Mouse (Mus musculus): ENCODE measurements at regions not wholly inside any gene's neighbourhood (a gene's known extent, or its start where the extent isn't known, plus 50 kb on each side); places are given as distances from the start of the nearest gene placed in this dataset.

DNA sequence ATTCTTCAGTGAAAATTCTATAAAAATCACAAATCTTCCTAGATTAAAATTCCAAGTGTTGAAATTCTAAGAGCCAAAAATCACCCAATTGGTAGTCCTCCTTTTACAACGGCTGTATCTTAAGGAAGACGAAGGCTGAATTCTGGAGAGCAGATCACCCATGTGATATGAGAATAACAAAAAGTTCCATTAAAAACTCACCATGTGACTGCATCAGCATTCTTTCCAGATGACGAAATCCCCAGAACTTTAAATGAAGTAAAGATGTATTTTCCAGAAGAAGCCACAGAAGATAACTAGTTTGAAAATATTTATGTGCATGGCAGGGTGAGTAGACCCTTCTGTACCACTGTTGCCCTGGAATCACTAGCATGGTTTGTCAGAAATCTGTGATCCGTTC lies 723.5 kb downstream of the Gm826 start:
- ATAC-seq (ENCODE audit: extremely low read depth, insufficient number of reproducible peaks, low FRiP score, poor library complexity, severe bottlenecking), result no peak
- no peak for DNase-seq (ENCODE audit: low spot score)
- H3K4me1 ChIP-seq (ENCODE audit: insufficient read depth, low read depth, low read length), result no peaks in the 10 kb centered on the region

DNA sequence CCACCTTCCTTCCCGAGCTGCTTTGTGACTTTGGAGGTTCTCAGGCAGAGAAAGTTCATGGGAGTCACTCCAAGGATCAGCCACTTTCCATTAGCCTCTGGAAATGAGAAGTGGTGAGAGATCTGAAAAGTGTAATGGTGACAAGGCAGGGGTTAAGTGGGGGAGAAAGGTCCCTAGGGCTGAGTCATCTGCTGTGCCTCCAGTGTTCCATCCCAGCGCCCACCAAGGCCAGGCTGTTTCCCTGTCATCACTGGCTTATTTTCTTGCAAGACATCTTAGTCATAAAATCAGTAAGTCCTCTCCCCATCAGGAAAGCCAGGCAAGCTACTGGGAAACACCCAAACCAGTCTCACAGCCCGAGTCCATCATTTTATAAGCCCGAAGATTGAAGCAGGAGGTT lies 717.3 kb downstream of the Gm826 start:
- no peaks in the 10 kb centered on the region for H3K27me3 ChIP-seq (ENCODE audit: insufficient read depth, low read length)
- no peaks in the 10 kb centered on the region for H3K4me1 ChIP-seq (ENCODE audit: insufficient read depth, low read depth, low read length)
- no peaks in the 10 kb centered on the region for H3K36me3 ChIP-seq (replicated peaks)
- no peak overlapping the region for H3K4me3 ChIP-seq (ENCODE audit: low read depth, low read length)
- ATAC-seq (ENCODE audit: extremely low read depth, insufficient number of reproducible peaks, low FRiP score, poor library complexity, severe bottlenecking), result no peak
- H3K9me3 ChIP-seq (replicated peaks), result peaks cover 16% of the 10 kb centered on the region
- no peak for TF ChIP-seq GATA2 (IDR thresholded peaks at IDR 0.05; ENCODE audit: borderline replicate concordance, low read depth, low read length)
- no peak for TF ChIP-seq GATA1 (IDR thresholded peaks at IDR 0.05; ENCODE audit: borderline replicate concordance, low read length)
- no peak for TF ChIP-seq TAL1 (conservative IDR thresholded peaks at IDR 0.05; ENCODE audit: low read depth, low read length)
- TF ChIP-seq CTCF (IDR thresholded peaks at IDR 0.05; ENCODE audit: low read depth, low read length), result no peak
- no peak for TF ChIP-seq POLR2AphosphoS5 (IDR thresholded peaks at IDR 0.05; ENCODE audit: insufficient replicate concordance, low read depth, low read length)
- DNase-seq (ENCODE audit: low spot score), result no peak

More for the DNA sequence above, 723.5 kb downstream of the Gm826 start:
- no peak overlapping the region for H3K4me3 ChIP-seq (ENCODE audit: low read depth, low read length)
- H3K9me3 ChIP-seq (replicated peaks), result peaks cover 17% of the 10 kb centered on the region
- no peaks in the 10 kb centered on the region for H3K36me3 ChIP-seq (replicated peaks)
- TF ChIP-seq CTCF (IDR thresholded peaks at IDR 0.05; ENCODE audit: low read depth, low read length) (no peak), GATA1 (IDR thresholded peaks at IDR 0.05; ENCODE audit: borderline replicate concordance, low read length) (no peak), POLR2AphosphoS5 (IDR thresholded peaks at IDR 0.05; ENCODE audit: insufficient replicate concordance, low read depth, low read length) (no peak), TAL1 (conservative IDR thresholded peaks at IDR 0.05; ENCODE audit: low read depth, low read length) (no peak), GATA2 (IDR thresholded peaks at IDR 0.05; ENCODE audit: borderline replicate concordance, low read depth, low read length) (no peak)
- H3K27me3 ChIP-seq (ENCODE audit: insufficient read depth, low read length), result no peaks in the 10 kb centered on the region

DNA sequence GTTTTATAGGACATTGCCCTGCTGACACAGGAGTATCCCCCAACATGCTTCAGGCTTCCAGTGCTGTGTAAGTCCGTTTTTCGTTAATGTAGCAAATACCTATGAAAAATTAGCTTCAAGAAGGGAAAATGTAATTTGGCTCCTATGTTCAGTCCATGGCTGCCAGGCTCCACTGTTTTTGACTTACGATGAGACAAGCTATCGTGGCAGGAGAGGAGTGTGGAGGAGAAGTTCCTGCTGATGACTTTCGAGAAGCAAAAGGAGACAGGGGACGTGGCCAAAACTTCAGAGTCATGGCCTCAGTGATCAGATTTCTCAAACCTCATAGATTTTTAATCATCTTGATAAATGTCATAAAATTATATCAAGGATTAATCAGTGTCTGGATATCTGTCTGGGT lies 712.7 kb downstream of the Gm826 start:
- no peak for ATAC-seq (ENCODE audit: extremely low read depth, insufficient number of reproducible peaks, low FRiP score, poor library complexity, severe bottlenecking)
- no peaks in the 10 kb centered on the region for H3K36me3 ChIP-seq (replicated peaks)
- no peak for DNase-seq (ENCODE audit: low spot score)
- H3K4me1 ChIP-seq (ENCODE audit: insufficient read depth, low read depth, low read length), result no peaks in the 10 kb centered on the region
- no peak overlapping the region for H3K4me3 ChIP-seq (ENCODE audit: low read depth, low read length)
- H3K9me3 ChIP-seq (replicated peaks), result peaks cover 21% of the 10 kb centered on the region
- TF ChIP-seq GATA2 (IDR thresholded peaks at IDR 0.05; ENCODE audit: borderline replicate concordance, low read depth, low read length) (no peak), GATA1 (IDR thresholded peaks at IDR 0.05; ENCODE audit: borderline replicate concordance, low read length) (no peak), TAL1 (conservative IDR thresholded peaks at IDR 0.05; ENCODE audit: low read depth, low read length) (no peak), POLR2AphosphoS5 (IDR thresholded peaks at IDR 0.05; ENCODE audit: insufficient replicate concordance, low read depth, low read length) (no peak), CTCF (IDR thresholded peaks at IDR 0.05; ENCODE audit: low read depth, low read length) (no peak)
- no peaks in the 10 kb centered on the region for H3K27me3 ChIP-seq (ENCODE audit: insufficient read depth, low read length)

DNA sequence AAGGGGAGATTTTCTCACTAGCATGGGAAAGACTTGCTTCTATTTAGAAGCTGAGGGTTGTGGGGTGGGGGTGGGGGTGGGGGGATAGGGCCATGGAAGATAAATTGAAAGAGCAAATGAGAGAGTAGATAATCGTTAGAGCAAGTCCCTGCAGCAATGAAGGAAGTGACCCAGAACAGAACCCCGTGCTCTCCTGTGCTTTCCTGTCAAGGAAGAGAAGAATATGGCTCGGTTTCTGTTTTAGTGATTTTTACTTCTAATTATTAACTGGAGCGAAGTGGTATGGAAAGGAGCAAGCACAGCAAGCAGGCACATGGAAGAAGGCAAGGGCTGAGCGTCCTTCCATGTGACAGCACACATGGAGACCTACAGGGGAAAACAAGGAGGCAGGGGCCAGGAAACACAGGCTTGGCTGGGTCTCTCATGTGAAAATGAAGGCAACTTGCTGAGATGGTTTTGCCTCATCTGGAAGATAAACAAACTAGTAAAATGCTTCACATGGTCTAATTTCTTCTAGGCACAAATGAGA lies 711.8 kb downstream of the Gm826 start:
- TF ChIP-seq GATA2 (IDR thresholded peaks at IDR 0.05; ENCODE audit: borderline replicate concordance, low read depth, low read length) (no peak), GATA1 (IDR thresholded peaks at IDR 0.05; ENCODE audit: borderline replicate concordance, low read length) (no peak), TAL1 (conservative IDR thresholded peaks at IDR 0.05; ENCODE audit: low read depth, low read length) (no peak), CTCF (IDR thresholded peaks at IDR 0.05; ENCODE audit: low read depth, low read length) (no peak), POLR2AphosphoS5 (IDR thresholded peaks at IDR 0.05; ENCODE audit: insufficient replicate concordance, low read depth, low read length) (no peak)
- ATAC-seq (ENCODE audit: extremely low read depth, insufficient number of reproducible peaks, low FRiP score, poor library complexity, severe bottlenecking) (no peak), DNase-seq (ENCODE audit: low spot score) (no peak)
- H3K9me3 ChIP-seq (replicated peaks), result peaks cover 21% of the 10 kb centered on the region
- H3K4me3 ChIP-seq (ENCODE audit: low read depth, low read length), result no peak overlapping the region
- H3K36me3 ChIP-seq (replicated peaks), result no peaks in the 10 kb centered on the region
- no peaks in the 10 kb centered on the region for H3K27me3 ChIP-seq (ENCODE audit: insufficient read depth, low read length)
- no peaks in the 10 kb centered on the region for H3K4me1 ChIP-seq (ENCODE audit: insufficient read depth, low read depth, low read length)

DNA sequence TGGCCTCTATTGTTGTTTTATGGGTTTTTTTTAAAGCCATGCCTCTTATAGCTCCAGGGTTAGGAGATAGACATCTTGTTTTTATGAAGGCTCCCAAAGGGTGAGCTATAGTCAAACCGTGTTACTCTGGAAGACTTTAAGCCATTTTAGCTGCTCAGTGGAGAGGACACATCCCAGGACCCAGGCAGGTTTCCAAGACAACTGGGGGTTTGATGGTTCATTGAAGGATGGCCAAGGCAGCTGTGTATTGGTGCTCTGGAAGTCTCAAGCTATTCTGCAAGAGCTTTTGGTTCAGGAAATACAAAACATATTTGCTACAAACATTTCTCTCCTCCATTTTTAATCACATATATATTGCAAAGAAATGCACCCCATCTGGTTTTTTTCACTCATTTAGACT lies 708.7 kb downstream of the Gm826 start:
- no peak for ATAC-seq (ENCODE audit: extremely low read depth, insufficient number of reproducible peaks, low FRiP score, poor library complexity, severe bottlenecking)

DNA sequence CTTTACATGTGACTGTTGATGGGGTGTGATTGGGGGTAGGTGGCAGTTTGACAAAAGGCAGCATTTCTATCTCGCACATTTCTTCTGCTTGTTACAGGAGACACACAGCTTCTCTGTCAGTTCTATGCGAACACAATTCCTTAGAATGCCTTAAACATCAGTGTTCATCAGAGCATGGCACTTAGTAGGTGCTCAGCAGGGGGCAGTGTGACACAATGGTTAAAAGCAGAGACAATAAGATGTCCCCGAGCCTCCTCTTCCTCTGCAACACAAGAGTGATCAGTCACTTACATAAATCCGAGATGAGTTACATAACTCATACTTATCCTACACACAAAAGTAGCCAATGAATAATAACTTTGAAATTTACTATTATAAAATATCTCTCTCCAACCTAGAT lies 688.1 kb downstream of the Gm826 start:
- peaks cover 18% of the 10 kb centered on the region for H3K9me3 ChIP-seq (replicated peaks)
- H3K27me3 ChIP-seq (ENCODE audit: insufficient read depth, low read length), result no peaks in the 10 kb centered on the region
- H3K4me1 ChIP-seq (ENCODE audit: insufficient read depth, low read depth, low read length), result no peaks in the 10 kb centered on the region
- ATAC-seq (ENCODE audit: extremely low read depth, insufficient number of reproducible peaks, low FRiP score, poor library complexity, severe bottlenecking) (no peak), DNase-seq (ENCODE audit: low spot score) (no peak)
- TF ChIP-seq GATA2 (IDR thresholded peaks at IDR 0.05; ENCODE audit: borderline replicate concordance, low read depth, low read length) (no peak), GATA1 (IDR thresholded peaks at IDR 0.05; ENCODE audit: borderline replicate concordance, low read length) (no peak), POLR2AphosphoS5 (IDR thresholded peaks at IDR 0.05; ENCODE audit: insufficient replicate concordance, low read depth, low read length) (no peak), CTCF (IDR thresholded peaks at IDR 0.05; ENCODE audit: low read depth, low read length) (no peak), TAL1 (conservative IDR thresholded peaks at IDR 0.05; ENCODE audit: low read depth, low read length) (no peak)
- H3K36me3 ChIP-seq (replicated peaks), result no peaks in the 10 kb centered on the region
- no peak overlapping the region for H3K4me3 ChIP-seq (ENCODE audit: low read depth, low read length)

More for the DNA sequence above, 708.7 kb downstream of the Gm826 start:
- no peak for DNase-seq (ENCODE audit: low spot score)
- no peaks in the 10 kb centered on the region for H3K4me1 ChIP-seq (ENCODE audit: insufficient read depth, low read depth, low read length)
- no peaks in the 10 kb centered on the region for H3K36me3 ChIP-seq (replicated peaks)
- no peaks in the 10 kb centered on the region for H3K27me3 ChIP-seq (ENCODE audit: insufficient read depth, low read length)
- no peak overlapping the region for H3K4me3 ChIP-seq (ENCODE audit: low read depth, low read length)
- peaks cover 17% of the 10 kb centered on the region for H3K9me3 ChIP-seq (replicated peaks)
- TF ChIP-seq POLR2AphosphoS5 (IDR thresholded peaks at IDR 0.05; ENCODE audit: insufficient replicate concordance, low read depth, low read length) (no peak), GATA1 (IDR thresholded peaks at IDR 0.05; ENCODE audit: borderline replicate concordance, low read length) (no peak), GATA2 (IDR thresholded peaks at IDR 0.05; ENCODE audit: borderline replicate concordance, low read depth, low read length) (no peak), CTCF (IDR thresholded peaks at IDR 0.05; ENCODE audit: low read depth, low read length) (no peak), TAL1 (conservative IDR thresholded peaks at IDR 0.05; ENCODE audit: low read depth, low read length) (no peak)

All from G1E (cell line).